Mouse (Mus musculus) right cerebral cortex, postnatal 14 days (tissue): ENCODE data around the gene Ppif.

Experiments
- DNase-seq: peaks from one replicate; pipeline ENCODE4 v3.0.0; 2022

Gene Ppif

DNA sequence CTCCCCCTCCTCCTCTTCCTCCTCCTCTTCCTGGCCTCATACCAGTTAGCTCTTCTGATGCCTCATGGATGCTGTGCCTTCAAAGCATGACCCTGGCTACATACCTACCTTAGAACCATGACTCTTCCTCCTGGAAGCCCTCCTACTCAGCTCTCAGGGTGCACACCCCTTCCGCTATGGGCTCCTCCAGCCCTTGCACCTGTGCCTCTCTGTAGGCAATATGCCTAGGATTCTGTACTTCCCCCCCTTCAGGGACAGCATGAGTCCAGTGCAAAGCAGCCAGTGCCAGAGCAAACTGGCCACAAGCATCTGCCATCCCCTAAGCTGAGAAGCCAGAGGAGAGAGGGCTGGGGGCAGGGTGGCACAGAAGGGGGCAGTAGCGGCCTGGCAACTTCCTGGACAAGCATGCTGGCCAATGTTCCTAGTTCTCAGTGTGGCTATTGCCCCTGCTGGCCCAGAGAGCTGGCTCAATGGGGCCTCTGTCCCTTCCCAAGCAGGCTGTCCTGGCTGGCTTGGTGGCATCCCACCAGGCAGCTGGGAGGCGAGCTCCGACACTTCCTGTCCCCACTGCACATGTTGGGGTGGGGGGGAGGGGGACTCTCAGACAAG, 46.1 kb downstream of the Ppif start:
- peak; percentile 46 for DNase-seq

GRCm38 (mm10) chr14:25741211-25741610, 47.3 kb downstream of the Ppif start:
- no peak for DNase-seq

- no peak for DNase-seq
Observed at GRCm38 (mm10) chr14:25741840-25742367, 48.0 kb downstream of the Ppif start.

GRCm38 (mm10) chr14:25742943-25743342, 49.0 kb downstream of the Ppif start:
- no peak for DNase-seq

- DNase-seq, result no peak
Observed at GRCm38 (mm10) chr14:25745365-25746184, 51.6 kb downstream of the Ppif start.

- DNase-seq, result no peak
Observed at GRCm38 (mm10) chr14:25746371-25746770, 52.4 kb downstream of the Ppif start.

DNA sequence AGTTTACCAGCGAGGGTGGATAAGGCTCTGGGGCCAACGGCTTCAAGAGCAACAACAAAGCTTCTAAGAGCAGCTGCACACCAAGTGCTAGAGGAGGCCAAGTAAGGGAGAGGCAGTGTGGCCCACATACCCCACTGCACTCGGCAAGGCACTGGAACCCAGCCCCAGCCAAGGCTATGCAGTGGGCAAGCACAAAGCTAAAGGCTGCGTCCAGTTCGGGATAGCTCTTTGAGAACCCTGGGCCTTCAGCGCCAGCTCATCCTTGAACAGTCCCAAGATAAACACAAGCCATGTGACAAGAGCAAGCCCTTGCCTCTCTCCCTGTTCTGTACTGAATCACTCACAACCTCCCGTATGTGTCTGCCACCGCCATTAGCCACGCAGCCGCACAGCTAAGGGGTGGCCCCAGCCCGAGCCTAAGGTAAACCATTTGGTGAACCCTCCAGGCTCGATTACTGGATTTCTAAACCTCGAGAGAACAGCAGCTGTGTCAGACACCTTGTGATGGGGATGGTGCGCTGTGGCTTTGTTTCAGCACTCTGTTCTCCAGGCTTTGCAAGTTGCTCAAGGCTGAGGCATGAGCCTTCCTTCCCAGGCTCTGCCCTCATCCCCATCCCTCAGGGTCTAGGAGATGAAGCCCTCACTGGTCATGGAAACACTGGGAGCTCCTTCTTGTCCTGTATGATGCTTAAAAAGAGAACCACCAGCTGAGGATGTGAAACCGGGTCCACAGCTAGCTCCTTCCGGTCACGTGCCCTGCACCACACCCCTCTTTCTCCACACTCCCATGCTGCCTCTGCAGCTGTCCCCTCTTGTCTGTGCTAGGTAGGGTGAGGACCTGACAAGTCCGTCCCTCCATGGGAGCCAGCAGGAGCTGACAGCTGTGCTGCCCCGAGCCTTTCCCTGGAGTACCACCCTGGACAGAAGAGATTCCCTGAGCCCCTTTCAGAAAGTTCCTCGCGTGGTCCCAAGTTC, 53.3 kb downstream of the Ppif start:
- no peak for DNase-seq

DNA sequence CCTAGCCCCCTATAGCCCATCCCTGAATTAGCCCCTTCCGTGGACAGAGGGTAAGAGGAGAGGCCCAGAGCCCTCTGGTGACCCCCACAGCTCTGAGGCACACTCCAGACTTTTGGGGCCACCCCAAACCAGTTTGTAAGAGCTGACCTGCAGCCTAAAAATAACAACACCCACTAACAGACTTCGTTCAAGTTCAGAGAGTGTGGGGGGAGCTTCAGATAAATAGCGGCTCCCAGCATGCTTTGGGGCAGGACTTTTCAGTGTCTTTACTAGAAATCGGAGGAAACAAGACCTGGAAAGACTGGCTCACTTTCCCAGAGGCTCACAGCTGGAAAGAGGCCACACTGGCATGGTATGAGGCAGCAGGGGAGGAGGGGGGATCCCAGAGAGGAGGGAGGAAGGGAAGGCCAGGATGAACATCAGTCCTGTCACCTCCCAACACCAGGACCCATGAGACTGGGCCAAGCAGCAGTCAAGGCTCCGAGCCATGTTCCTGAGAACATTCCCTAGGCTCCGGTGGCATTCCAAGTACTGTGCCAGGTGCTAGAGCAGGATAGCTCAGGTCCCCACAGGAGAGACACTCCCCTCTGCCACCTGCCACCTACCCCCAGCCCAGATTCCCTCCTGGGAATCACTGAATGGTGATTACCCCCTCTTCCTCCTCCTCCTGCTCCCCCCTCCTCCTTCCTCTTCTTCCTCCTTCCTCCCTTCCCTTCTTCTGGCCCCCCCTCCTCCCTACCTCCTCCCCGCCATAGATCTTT, 54.2 kb downstream of the Ppif start:
- DNase-seq, result no peak

GRCm38 (mm10) chr14:25749143-25749909, 55.4 kb downstream of the Ppif start:
- DNase-seq, result no peak
